Mouse (Mus musculus) heart, postnatal 14 days (tissue): ENCODE results near the gene Nfxl1. TPM values are rescaled to one million over a fixed set of nuclear protein-coding genes. Genes with fewer than 3 reads are reported as not detected.
"Not testable (repeated sequence)": the region's sequence is repeated elsewhere in the genome, so short reads cannot be mapped to it uniquely, and the experiment has no call there.

Source experiments
- DNase-seq, 2 experiments: peaks; one replicate each; pipeline ENCODE4 v3.0.0; 2021 to 2022
- intact Hi-C: fragments of 180-260 bp; cut with DNase I; formaldehyde crosslinking; loops from one replicate; pipeline ENCODE4 v1.15.1; 2025
- long read RNA-seq, 2 experiments: library from polyadenylated mRNA; stranded (forward); transcript quantifications; one replicate each; pipeline ENCODE4 v2.0.0; 2021
- total RNA-seq, 2 experiments: library from RNA; stranded (reverse); gene quantifications; 2 replicates each; pipeline ENCODE4 v1.2.3; 2021

The Nfxl1 gene
- 1 to 10 TPM; 6.0 to 6.7 TPM for total RNA-seq
- long read RNA-seq, experiment 1, transcript Nfxl1-202 (23 exons, 3,712 nt), result major isoform, 7 of 9 reads
- long read RNA-seq, experiment 1, partial matches to known transcripts, result 1 of 9 reads
- long read RNA-seq, experiment 1, other reads (novel, unspliced or antisense), result 1 of 9 reads
- long read RNA-seq, experiment 2, transcript Nfxl1-202 (23 exons, 3,712 nt), result major isoform, 5 of 8 reads
- long read RNA-seq, experiment 2, partial matches to known transcripts, result 2 of 8 reads
- long read RNA-seq, experiment 2, other reads (novel, unspliced or antisense), result 1 of 8 reads

GRCm38 (mm10) chr5:72559544-72560049 lies at the start of gene Nfxl1:
Gene Nfxl1 (minus strand): TSS chr5:72559684.
- peak; percentile 97 to 98 for DNase-seq
- intact Hi-C loops, result no loop called here

GRCm38 (mm10) chr5:72603138-72603537 lies 43.7 kb upstream of the Nfxl1 start:
- no peak for DNase-seq

GRCm38 (mm10) chr5:72601006-72601405 lies 41.5 kb upstream of the Nfxl1 start:
- peak; percentile 59 to 66 for DNase-seq
- intact Hi-C loops, result loop anchor here (5.0 kb wide), 1 partner anchor 249 kb away; no protein-coding TSS in a partner anchor

More at GRCm38 (mm10) chr5:72603138-72603537, 43.7 kb upstream of the Nfxl1 start:
- intact Hi-C loops, result loop anchor here (5.0 kb wide), 1 partner anchor 251 kb away; no protein-coding TSS in a partner anchor

GRCm38 (mm10) chr5:72587192-72587681 lies 27.8 kb upstream of the Nfxl1 start, which contains the start of gene Gm5868:
Gene Gm5868 (minus strand): TSS chr5:72587551.
- intact Hi-C loops, result loop anchor here (2.0 kb wide), 1 partner anchor 420 kb away; the partner anchor contains the start of gene Slc10a4
- DNase-seq, result no peak

- intact Hi-C loops, result loop anchor here (2.0 kb wide), 1 partner anchor 420 kb away; the partner anchor contains the start of gene Slc10a4
- DNase-seq, result not testable (repeated sequence)
Measured at GRCm38 (mm10) chr5:72586667-72587191, 27.2 kb upstream of the Nfxl1 start.

GRCm38 (mm10) chr5:72586122-72586521 lies 26.6 kb upstream of the Nfxl1 start:
- not testable (repeated sequence) for DNase-seq

GRCm38 (mm10) chr5:72580970-72581332 lies 21.5 kb upstream of the Nfxl1 start, which contains the start of gene Zar1:
Gene Zar1 (minus strand): TSS chr5:72581254.
- DNase-seq, intact Hi-C loops: not testable (repeated sequence)

More at GRCm38 (mm10) chr5:72586122-72586521, 26.6 kb upstream of the Nfxl1 start:
- intact Hi-C loops, result loop anchor here (2.0 kb wide), 1 partner anchor 421 kb away; the partner anchor contains the start of gene Slc10a4

- intact Hi-C loops, result not testable (repeated sequence)
Measured at GRCm38 (mm10) chr5:72580088-72580969, 20.8 kb upstream of the Nfxl1 start.

GRCm38 (mm10) chr5:72579599-72579998 lies 20.1 kb upstream of the Nfxl1 start:
- intact Hi-C loops, result loop anchor here (5.0 kb wide), 1 partner anchor 438 kb away; no protein-coding TSS in a partner anchor

More at GRCm38 (mm10) chr5:72580088-72580969, 20.8 kb upstream of the Nfxl1 start:
- DNase-seq, result not testable (repeated sequence)

GRCm38 (mm10) chr5:72565621-72566020 lies 6.1 kb upstream of the Nfxl1 start:
- intact Hi-C loops, result no loop called here

More at GRCm38 (mm10) chr5:72579599-72579998, 20.1 kb upstream of the Nfxl1 start:
- DNase-seq, result not testable (repeated sequence)

GRCm38 (mm10) chr5:72563183-72563582 lies 3.7 kb upstream of the Nfxl1 start:
- DNase-seq, intact Hi-C loops: not testable (repeated sequence)

More at GRCm38 (mm10) chr5:72565621-72566020, 6.1 kb upstream of the Nfxl1 start:
- DNase-seq, result no peak

GRCm38 (mm10) chr5:72560976-72561628 lies 1.6 kb upstream of the Nfxl1 start:
- no peak for DNase-seq
- intact Hi-C loops, result no loop called here

GRCm38 (mm10) chr5:72558716-72559526 lies 563 bp downstream of the Nfxl1 start:
- DNase-seq, result peak in 1 of 2 experiments; percentile 60
- intact Hi-C loops, result no loop called here

GRCm38 (mm10) chr5:72556245-72556644 lies 3.2 kb downstream of the Nfxl1 start:
- intact Hi-C loops, result no loop called here
- DNase-seq, result no peak

- intact Hi-C loops, result no loop called here
- DNase-seq, result no peak
Measured at GRCm38 (mm10) chr5:72551209-72551608, 8.3 kb downstream of the Nfxl1 start.

- no peak for DNase-seq
- intact Hi-C loops, result no loop called here
Measured at GRCm38 (mm10) chr5:72528896-72529295, 30.6 kb downstream of the Nfxl1 start.

- DNase-seq, result no peak
- intact Hi-C loops, result no loop called here
Measured at GRCm38 (mm10) chr5:72513808-72514207, 45.7 kb downstream of the Nfxl1 start.

- intact Hi-C loops, result loop anchor here (2.0 kb wide), 1 partner anchor 155 kb away; no protein-coding TSS in a partner anchor
- peak in 1 of 2 experiments; percentile 26 for DNase-seq
Measured at GRCm38 (mm10) chr5:72505740-72506139, 53.7 kb downstream of the Nfxl1 start.
